Mouse (Mus musculus) heart, postnatal 25 days (tissue): ENCODE measurements around the gene Dntt. TPM values are rescaled to one million over a fixed set of nuclear protein-coding genes. Genes with fewer than 3 reads are reported as not detected.

Experiments used
- total RNA-seq, 2 experiments: library from RNA; stranded (reverse); gene quantifications; 2 replicates each; pipeline ENCODE4 v1.2.3; 2021

Gene Dntt
- total RNA-seq, 2 experiments from 2014 or later = not detected

Other genes with a start within 250 kb of the Dntt start
- gene Ccnj, start 198.0 kb upstream of the Dntt start, total RNA-seq = 1 to 10 TPM; 5.2 to 5.3 TPM
- 1 to 10 TPM; 7.5 to 7.9 TPM for gene Zfp518a, start 134.6 kb upstream of the Dntt start, total RNA-seq
- gene Blnk, start 34.7 kb upstream of the Dntt start, total RNA-seq = 1 to 10 TPM; 1.6 TPM
- not detected for gene Opalin, start 47.8 kb downstream of the Dntt start, total RNA-seq
- gene Tll2, start 177.6 kb downstream of the Dntt start, total RNA-seq = under 1 TPM; 0.50 to 0.70 TPM
- 10 to 100 TPM; 72.5 to 82.2 TPM for gene Tm9sf3, start 234.7 kb downstream of the Dntt start, total RNA-seq